Mouse (Mus musculus): ENCODE data around the gene Cxcl17. TPM values are rescaled to one million over a fixed set of nuclear protein-coding genes. Genes with fewer than 3 reads are reported as not detected.
A peak's percentile ranks its signal among the peaks of the same experiment; 100 is the strongest.

Cxcl17 gene
- polyA plus RNA-seq, 1 experiment from 2014 or later = not detected

- DNase-seq (ENCODE audit: low spot score) (no peak), ATAC-seq (replicated peaks; ENCODE audit: low FRiP score, low TSS enrichment, low read depth) (no peak)
- peaks cover 14% of the 10 kb centered on the region for H3K4me1 ChIP-seq (replicated peaks; ENCODE audit: control insufficient read depth, insufficient read depth, low read length)
- no peak overlapping the region for H3K27ac ChIP-seq (ENCODE audit: low read depth)
- no peak overlapping the region for H3K4me2 ChIP-seq (ENCODE audit: low read length)
- H3K9me3 ChIP-seq (ENCODE audit: control insufficient read depth, low read length) = no peaks in the 10 kb centered on the region
- H3K36me3 ChIP-seq (ENCODE audit: control insufficient read depth, insufficient read depth, low read length) = peaks cover 46% of the 10 kb centered on the region
- no peak overlapping the region for H3K9ac ChIP-seq (ENCODE audit: low read length)
- no peak overlapping the region for H3K4me3 ChIP-seq (ENCODE audit: low read depth, low read length)
- no peaks in the 10 kb centered on the region for H3K27me3 ChIP-seq (replicated peaks; ENCODE audit: control insufficient read depth, insufficient read depth, low read length)
- 51% methylated on average over 3 of the region's 3 CpGs for WGBS
Observed at GRCm38 (mm10) chr7:25381284-25381680, 31.4 kb downstream of the Cxcl17 start.

GRCm38 (mm10) chr7:25380392-25381283 lies 32.0 kb downstream of the Cxcl17 start:
- DNase-seq (ENCODE audit: low spot score) (no peak), ATAC-seq (replicated peaks; ENCODE audit: low FRiP score, low TSS enrichment, low read depth) (no peak)
- Histone ChIP-seq H3K4me2 (ENCODE audit: low read length) (peak overlapping the region; percentile 71), H3K27ac (ENCODE audit: low read depth) (no peak overlapping the region), H3K9ac (ENCODE audit: low read length) (peak overlapping the region; percentile 43; the same call in 1 of the 2 replicates), H3K9me3 (ENCODE audit: control insufficient read depth, low read length) (no peaks in the 10 kb centered on the region), H3K27me3 (replicated peaks; ENCODE audit: control insufficient read depth, insufficient read depth, low read length) (no peaks in the 10 kb centered on the region), H3K36me3 (ENCODE audit: control insufficient read depth, insufficient read depth, low read length) (peaks cover 44% of the 10 kb centered on the region), H3K4me3 (ENCODE audit: low read depth, low read length) (no peak overlapping the region), H3K4me1 (replicated peaks; ENCODE audit: control insufficient read depth, insufficient read depth, low read length) (peaks cover 7% of the 10 kb centered on the region)
- WGBS = 67% methylated on average over 18 of the region's 18 CpGs

GRCm38 (mm10) chr7:25379551-25380351 lies 32.9 kb downstream of the Cxcl17 start:
- peak; percentile 84 for DNase-seq (ENCODE audit: low spot score)
- Histone ChIP-seq H3K4me1 (replicated peaks; ENCODE audit: control insufficient read depth, insufficient read depth, low read length) (peaks cover 7% of the 10 kb centered on the region), H3K9me3 (ENCODE audit: control insufficient read depth, low read length) (no peaks in the 10 kb centered on the region), H3K4me2 (ENCODE audit: low read length) (peak overlapping the region; percentile 71), H3K27ac (ENCODE audit: low read depth) (peak overlapping the region; percentile 12; the same call in 1 of the 2 replicates), H3K27me3 (replicated peaks; ENCODE audit: control insufficient read depth, insufficient read depth, low read length) (no peaks in the 10 kb centered on the region), H3K9ac (ENCODE audit: low read length) (peak overlapping the region; percentile 43), H3K36me3 (ENCODE audit: control insufficient read depth, insufficient read depth, low read length) (peaks cover 35% of the 10 kb centered on the region), H3K4me3 (ENCODE audit: low read depth, low read length) (peak overlapping the region; percentile 32)
- WGBS = 4% methylated on average over 40 of the region's 42 CpGs
- ATAC-seq (replicated peaks; ENCODE audit: low FRiP score, low TSS enrichment, low read depth) = peak; percentile 56

- Histone ChIP-seq H3K4me1 (replicated peaks; ENCODE audit: control insufficient read depth, insufficient read depth, low read length) (peaks cover 7% of the 10 kb centered on the region), H3K9me3 (ENCODE audit: control insufficient read depth, low read length) (no peaks in the 10 kb centered on the region), H3K9ac (ENCODE audit: low read length) (no peak overlapping the region), H3K36me3 (ENCODE audit: control insufficient read depth, insufficient read depth, low read length) (peaks cover 22% of the 10 kb centered on the region), H3K27ac (ENCODE audit: low read depth) (no peak overlapping the region), H3K27me3 (replicated peaks; ENCODE audit: control insufficient read depth, insufficient read depth, low read length) (no peaks in the 10 kb centered on the region), H3K4me3 (ENCODE audit: low read depth, low read length) (no peak overlapping the region), H3K4me2 (ENCODE audit: low read length) (no peak overlapping the region)
- DNase-seq (ENCODE audit: low spot score) (no peak), ATAC-seq (replicated peaks; ENCODE audit: low FRiP score, low TSS enrichment, low read depth) (no peak)
- 80% methylated on average over 13 of the region's 13 CpGs for WGBS
Observed at GRCm38 (mm10) chr7:25378181-25379100, 34.2 kb downstream of the Cxcl17 start.

GRCm38 (mm10) chr7:25377100-25377700 lies 35.5 kb downstream of the Cxcl17 start:
- peak overlapping the region; percentile 53 for H3K4me2 ChIP-seq (ENCODE audit: low read length)
- no peak overlapping the region for H3K9ac ChIP-seq (ENCODE audit: low read length)
- no peaks in the 10 kb centered on the region for H3K27me3 ChIP-seq (replicated peaks; ENCODE audit: control insufficient read depth, insufficient read depth, low read length)
- no peak overlapping the region for H3K4me3 ChIP-seq (ENCODE audit: low read depth, low read length)
- peaks cover 7% of the 10 kb centered on the region for H3K4me1 ChIP-seq (replicated peaks; ENCODE audit: control insufficient read depth, insufficient read depth, low read length)
- H3K36me3 ChIP-seq (ENCODE audit: control insufficient read depth, insufficient read depth, low read length) = peaks cover 12% of the 10 kb centered on the region; the same call in 1 of the 2 replicates
- ATAC-seq (replicated peaks; ENCODE audit: low FRiP score, low TSS enrichment, low read depth) = no peak
- H3K9me3 ChIP-seq (ENCODE audit: control insufficient read depth, low read length) = no peaks in the 10 kb centered on the region
- H3K27ac ChIP-seq (ENCODE audit: low read depth) = no peak overlapping the region
- 41% methylated on average over 8 of the region's 8 CpGs for WGBS
- no peak for DNase-seq (ENCODE audit: low spot score)

GRCm38 (mm10) chr7:25376556-25376955 lies 36.1 kb downstream of the Cxcl17 start:
- H3K36me3 ChIP-seq (ENCODE audit: control insufficient read depth, insufficient read depth, low read length) = peaks cover 5% of the 10 kb centered on the region; the same call in 1 of the 2 replicates
- H3K4me2 ChIP-seq (ENCODE audit: low read length) = peak overlapping the region; percentile 53
- ATAC-seq (replicated peaks; ENCODE audit: low FRiP score, low TSS enrichment, low read depth) (peak; percentile 40; the same call in 1 of the 2 replicates), DNase-seq (ENCODE audit: low spot score) (peak; percentile 88)
- H3K27ac ChIP-seq (ENCODE audit: low read depth) = no peak overlapping the region
- H3K9me3 ChIP-seq (ENCODE audit: control insufficient read depth, low read length) = no peaks in the 10 kb centered on the region
- 0 out of 2 replicates have a peak overlapping the region, but pooled peaks have one; percentile 5 for H3K9ac ChIP-seq (ENCODE audit: low read length)
- peak overlapping the region; percentile 25 for H3K4me3 ChIP-seq (ENCODE audit: low read depth, low read length)
- WGBS = 4% methylated on average over 17 of the region's 17 CpGs
- H3K27me3 ChIP-seq (replicated peaks; ENCODE audit: control insufficient read depth, insufficient read depth, low read length) = no peaks in the 10 kb centered on the region
- H3K4me1 ChIP-seq (replicated peaks; ENCODE audit: control insufficient read depth, insufficient read depth, low read length) = peaks cover 7% of the 10 kb centered on the region

GRCm38 (mm10) chr7:25372441-25372840 lies 40.2 kb downstream of the Cxcl17 start:
- H3K4me3 ChIP-seq (ENCODE audit: low read depth, low read length) = no peak overlapping the region
- no peak overlapping the region for H3K27ac ChIP-seq (ENCODE audit: low read depth)
- peaks cover 28% of the 10 kb centered on the region for H3K27me3 ChIP-seq (replicated peaks; ENCODE audit: control insufficient read depth, insufficient read depth, low read length)
- no peak for ATAC-seq (replicated peaks; ENCODE audit: low FRiP score, low TSS enrichment, low read depth)
- no peaks in the 10 kb centered on the region for H3K9me3 ChIP-seq (ENCODE audit: control insufficient read depth, low read length)
- H3K4me1 ChIP-seq (replicated peaks; ENCODE audit: control insufficient read depth, insufficient read depth, low read length) = no peaks in the 10 kb centered on the region
- WGBS = 82% methylated on average over 5 of the region's 5 CpGs
- H3K36me3 ChIP-seq (ENCODE audit: control insufficient read depth, insufficient read depth, low read length) = no peaks in the 10 kb centered on the region
- H3K9ac ChIP-seq (ENCODE audit: low read length) = no peak overlapping the region
- no peak overlapping the region for H3K4me2 ChIP-seq (ENCODE audit: low read length)
- no peak for DNase-seq (ENCODE audit: low spot score)

Data from intestine, embryonic 14.5 days (tissue).